Mouse (Mus musculus): Measurements from ENCODE around the gene Rasl11b. TPM values are rescaled to one million over a fixed set of nuclear protein-coding genes. Genes with fewer than 3 reads are reported as not detected.
A peak's percentile ranks its signal among the peaks of the same experiment; 100 is the strongest.

The Rasl11b gene
- polyA plus RNA-seq, 1 experiment from 2014 or later, result 96.5 TPM

- ATAC-seq (replicated peaks; ENCODE audit: low FRiP score, low read depth) (no peak), DNase-seq (ENCODE audit: low spot score) (no peak)
- Histone ChIP-seq H3K4me1 (replicated peaks; ENCODE audit: insufficient read depth, low read length) (peaks cover 1% of the 10 kb centered on the region; the same call in 1 of the 2 replicates), H3K27ac (no peak overlapping the region), H3K27me3 (ENCODE audit: insufficient read depth, low read length) (no peaks in the 10 kb centered on the region), H3K4me3 (replicated peaks; ENCODE audit: low read depth, low read length) (no peak overlapping the region), H3K36me3 (ENCODE audit: insufficient read depth, low read length) (no peaks in the 10 kb centered on the region), H3K9me3 (replicated peaks; ENCODE audit: low read length) (no peaks in the 10 kb centered on the region), H3K9ac (ENCODE audit: low read depth, low read length) (no peak overlapping the region), H3K4me2 (ENCODE audit: low read length) (no peak overlapping the region)
- no peak for TF ChIP-seq CTCF (IDR thresholded peaks at IDR 0.05; ENCODE audit: low read depth)
- WGBS, result 63% methylated on average over 13 of the region's 13 CpGs
Observed at GRCm38 (mm10) chr5:74240926-74241680, 46.0 kb downstream of the Rasl11b start.

GRCm38 (mm10) chr5:74242654-74243053 lies 47.6 kb downstream of the Rasl11b start:
- TF ChIP-seq CTCF (IDR thresholded peaks at IDR 0.05; ENCODE audit: low read depth), result no peak
- no peak overlapping the region for H3K4me2 ChIP-seq (ENCODE audit: low read length)
- no peaks in the 10 kb centered on the region for H3K9me3 ChIP-seq (replicated peaks; ENCODE audit: low read length)
- ATAC-seq (replicated peaks; ENCODE audit: low FRiP score, low read depth) (no peak), DNase-seq (ENCODE audit: low spot score) (no peak)
- H3K27me3 ChIP-seq (ENCODE audit: insufficient read depth, low read length), result no peaks in the 10 kb centered on the region
- H3K4me3 ChIP-seq (replicated peaks; ENCODE audit: low read depth, low read length), result no peak overlapping the region
- H3K27ac ChIP-seq, result no peak overlapping the region
- H3K9ac ChIP-seq (ENCODE audit: low read depth, low read length), result no peak overlapping the region
- H3K4me1 ChIP-seq (replicated peaks; ENCODE audit: insufficient read depth, low read length), result peaks cover 14% of the 10 kb centered on the region; the same call in 1 of the 2 replicates
- 50% methylated on average over 3 of the region's 3 CpGs for WGBS
- no peaks in the 10 kb centered on the region for H3K36me3 ChIP-seq (ENCODE audit: insufficient read depth, low read length)

GRCm38 (mm10) chr5:74244406-74245019 lies 49.4 kb downstream of the Rasl11b start:
- 72% methylated on average over 14 of the region's 14 CpGs for WGBS
- Histone ChIP-seq H3K9me3 (replicated peaks; ENCODE audit: low read length) (no peaks in the 10 kb centered on the region), H3K36me3 (ENCODE audit: insufficient read depth, low read length) (no peaks in the 10 kb centered on the region), H3K9ac (ENCODE audit: low read depth, low read length) (no peak overlapping the region), H3K4me2 (ENCODE audit: low read length) (no peak overlapping the region), H3K4me3 (replicated peaks; ENCODE audit: low read depth, low read length) (no peak overlapping the region), H3K4me1 (replicated peaks; ENCODE audit: insufficient read depth, low read length) (peaks cover 14% of the 10 kb centered on the region; the same call in 1 of the 2 replicates), H3K27me3 (ENCODE audit: insufficient read depth, low read length) (no peaks in the 10 kb centered on the region), H3K27ac (no peak overlapping the region)
- no peak for TF ChIP-seq CTCF (IDR thresholded peaks at IDR 0.05; ENCODE audit: low read depth)
- ATAC-seq (replicated peaks; ENCODE audit: low FRiP score, low read depth), result no peak
- no peak for DNase-seq (ENCODE audit: low spot score)

- TF ChIP-seq CTCF (IDR thresholded peaks at IDR 0.05; ENCODE audit: low read depth), result no peak
- 75% methylated on average over 8 of the region's 8 CpGs for WGBS
- ATAC-seq (replicated peaks; ENCODE audit: low FRiP score, low read depth) (no peak), DNase-seq (ENCODE audit: low spot score) (no peak)
- no peaks in the 10 kb centered on the region for H3K27me3 ChIP-seq (ENCODE audit: insufficient read depth, low read length)
- no peak overlapping the region for H3K4me2 ChIP-seq (ENCODE audit: low read length)
- H3K4me1 ChIP-seq (replicated peaks; ENCODE audit: insufficient read depth, low read length), result peaks cover 14% of the 10 kb centered on the region; the same call in 1 of the 2 replicates
- no peak overlapping the region for H3K27ac ChIP-seq
- no peaks in the 10 kb centered on the region for H3K36me3 ChIP-seq (ENCODE audit: insufficient read depth, low read length)
- no peak overlapping the region for H3K9ac ChIP-seq (ENCODE audit: low read depth, low read length)
- no peak overlapping the region for H3K4me3 ChIP-seq (replicated peaks; ENCODE audit: low read depth, low read length)
- no peaks in the 10 kb centered on the region for H3K9me3 ChIP-seq (replicated peaks; ENCODE audit: low read length)
Observed at GRCm38 (mm10) chr5:74245641-74246145, 50.6 kb downstream of the Rasl11b start.

GRCm38 (mm10) chr5:74246453-74246852 lies 51.4 kb downstream of the Rasl11b start:
- peak; percentile 42; the same call in 1 of the 2 replicates for ATAC-seq (replicated peaks; ENCODE audit: low FRiP score, low read depth)
- no peak overlapping the region for H3K4me2 ChIP-seq (ENCODE audit: low read length)
- no peak overlapping the region for H3K9ac ChIP-seq (ENCODE audit: low read depth, low read length)
- DNase-seq (ENCODE audit: low spot score), result peak; percentile 76
- H3K36me3 ChIP-seq (ENCODE audit: insufficient read depth, low read length), result no peaks in the 10 kb centered on the region
- H3K27me3 ChIP-seq (ENCODE audit: insufficient read depth, low read length), result no peaks in the 10 kb centered on the region
- H3K4me3 ChIP-seq (replicated peaks; ENCODE audit: low read depth, low read length), result no peak overlapping the region
- H3K4me1 ChIP-seq (replicated peaks; ENCODE audit: insufficient read depth, low read length), result peaks cover 14% of the 10 kb centered on the region; the same call in 1 of the 2 replicates
- no peak for TF ChIP-seq CTCF (IDR thresholded peaks at IDR 0.05; ENCODE audit: low read depth)
- no peak overlapping the region for H3K27ac ChIP-seq
- H3K9me3 ChIP-seq (replicated peaks; ENCODE audit: low read length), result no peaks in the 10 kb centered on the region
- 31% methylated on average over 4 of the region's 4 CpGs for WGBS

GRCm38 (mm10) chr5:74246971-74247370 lies 51.9 kb downstream of the Rasl11b start:
- Histone ChIP-seq H3K36me3 (ENCODE audit: insufficient read depth, low read length) (no peaks in the 10 kb centered on the region), H3K9me3 (replicated peaks; ENCODE audit: low read length) (no peaks in the 10 kb centered on the region), H3K27me3 (ENCODE audit: insufficient read depth, low read length) (no peaks in the 10 kb centered on the region), H3K4me2 (ENCODE audit: low read length) (no peak overlapping the region), H3K4me1 (replicated peaks; ENCODE audit: insufficient read depth, low read length) (peaks cover 14% of the 10 kb centered on the region; the same call in 1 of the 2 replicates), H3K9ac (ENCODE audit: low read depth, low read length) (no peak overlapping the region), H3K4me3 (replicated peaks; ENCODE audit: low read depth, low read length) (no peak overlapping the region), H3K27ac (no peak overlapping the region)
- no peak for TF ChIP-seq CTCF (IDR thresholded peaks at IDR 0.05; ENCODE audit: low read depth)
- no peak for ATAC-seq (replicated peaks; ENCODE audit: low FRiP score, low read depth)
- DNase-seq (ENCODE audit: low spot score), result no peak
- WGBS, result 53% methylated on average over 3 of the region's 3 CpGs

Other genes with a start within 250 kb of the Rasl11b start
- 20.4 and 21.3 TPM in 2 replicates for gene Usp46, start 126.9 kb upstream of the Rasl11b start, polyA plus RNA-seq (2015; fragmentation: Nextera tagmentation; extraction: Ambion mirVana)